In the genomic region with DNA sequence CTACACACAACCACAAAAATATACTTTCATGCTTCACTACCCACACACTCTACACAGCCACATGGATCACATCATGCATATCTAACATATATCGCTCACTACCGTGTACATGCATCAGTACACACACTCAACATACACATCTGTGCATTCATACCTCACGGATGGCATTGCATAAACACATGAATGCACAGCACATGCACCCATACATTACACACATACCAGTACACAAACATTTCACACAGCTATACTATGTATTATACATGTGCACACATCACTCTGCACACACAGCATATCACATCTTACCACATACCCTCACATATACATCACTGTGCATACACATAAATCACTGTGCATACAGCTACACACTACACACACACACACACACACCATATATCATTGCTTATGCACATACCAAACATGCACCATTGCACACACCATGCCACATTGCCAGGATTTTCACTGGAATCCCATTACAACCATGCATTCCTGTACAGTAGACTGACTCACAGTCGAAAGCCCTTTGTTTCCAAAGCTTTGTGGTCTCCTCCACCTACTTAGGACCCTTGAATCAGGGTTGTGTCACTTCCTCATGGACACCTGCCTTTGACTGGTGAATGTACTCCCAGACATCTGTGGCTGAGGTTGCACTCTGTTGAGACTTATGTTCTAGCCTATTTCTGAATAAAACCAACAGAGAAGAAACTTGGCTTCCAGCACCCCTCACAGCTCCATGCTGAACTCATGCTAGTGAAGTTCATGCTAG, we compare ENCODE assay signal across 22 mouse cellular contexts.
"Had no signal": no experiment of that assay in that cellular context is flagged by ENCODE, and none has a peak within 500 bp of the region (broad histone marks: within the 10 kb centered on the region; RNA-seq: fewer than 3 reads in every experiment).

No protein-coding gene starts in this region.

- H3K9ac ChIP-seq: heart, embryonic 12.5 days; hindbrain, embryonic 13.5 days; limb, embryonic 13.5 days; limb, embryonic 15.5 days; liver, embryonic 12.5 days; liver, embryonic 14.5 days had no signal

- H3K9me3 ChIP-seq: heart, embryonic 10.5 days; heart, embryonic 12.5 days; hindbrain, embryonic 13.5 days; limb, embryonic 13.5 days; limb, embryonic 15.5 days; liver, embryonic 12.5 days had no signal

- DNase-seq: gastrocnemius, postnatal 14 days; gastrocnemius, postnatal 36 days; heart, adult 18-20 months; heart, postnatal 14 days; heart, postnatal 36 days; kidney, adult 18-20 months; kidney, adult 8-10 months; kidney, postnatal 14 days; kidney, postnatal 36 days; layer of hippocampus, adult 9-11 months; layer of hippocampus, postnatal 36 days; left cerebral cortex, postnatal 4 days had no signal

- H3K27me3 ChIP-seq: heart, embryonic 12.5 days; limb, embryonic 13.5 days; limb, embryonic 15.5 days; liver, embryonic 12.5 days had no signal

- H3K27ac ChIP-seq: heart, embryonic 10.5 days; hindbrain, embryonic 13.5 days; hindbrain, postnatal 0 days; kidney, postnatal 0 days; limb, embryonic 13.5 days; limb, embryonic 15.5 days; liver, embryonic 12.5 days; liver, embryonic 14.5 days had no signal

- H3K36me3 ChIP-seq: heart, embryonic 10.5 days; heart, embryonic 12.5 days; hindbrain, embryonic 13.5 days; limb, embryonic 13.5 days; limb, embryonic 15.5 days; liver, embryonic 12.5 days had no signal

- ATAC-seq: hindbrain, postnatal 0 days; intestine, embryonic 16.5 days; liver, embryonic 12.5 days had no signal

- H3K4me1 ChIP-seq: heart, embryonic 10.5 days; heart, embryonic 12.5 days; hindbrain, embryonic 13.5 days; limb, embryonic 13.5 days; limb, embryonic 15.5 days; liver, embryonic 12.5 days had no signal

- H3K4me2 ChIP-seq: heart, embryonic 12.5 days; hindbrain, embryonic 13.5 days; limb, embryonic 13.5 days; limb, embryonic 15.5 days; liver, embryonic 12.5 days had no signal

- H3K4me3 ChIP-seq: heart, embryonic 10.5 days; heart, embryonic 12.5 days; hindbrain, embryonic 13.5 days; limb, embryonic 13.5 days; limb, embryonic 15.5 days; liver, embryonic 12.5 days had no signal
